Mouse (Mus musculus) heart, adult 2 months (tissue): ENCODE results near the gene Olfr787. TPM values are rescaled to one million over a fixed set of nuclear protein-coding genes. Genes with fewer than 3 reads are reported as not detected.

Experiments used
- DNase-seq, 2 experiments: peaks; one replicate each; pipeline ENCODE4 v3.0.0; 2021
- H3K27ac ChIP-seq: fragments of 200-600 bp; 2 replicates; pipeline ENCODE4 v1.8.1; 2022
- H3K27me3 ChIP-seq: fragments of 200-500 bp; 2 replicates; pipeline ENCODE4 v1.6.1; 2012; ENCODE audit warnings: mild to moderate bottlenecking, low read length, inconsistent platforms, mixed read lengths; ENCODE audit not compliant: control insufficient read depth, insufficient read depth
- H3K36me3 ChIP-seq: fragments of 200-500 bp; 2 replicates; pipeline ENCODE4 v1.6.1; 2012; ENCODE audit warnings: low read length, inconsistent platforms; ENCODE audit not compliant: control insufficient read depth, insufficient read depth
- H3K4me1 ChIP-seq: fragments of 200-500 bp; 2 replicates; pipeline ENCODE4 v1.6.1; 2011; ENCODE audit warnings: low read length; ENCODE audit not compliant: control insufficient read depth, insufficient read depth
- H3K4me3 ChIP-seq: fragments of 200-600 bp; 2 replicates; pipeline ENCODE4 v1.8.1; 2022
- H3K79me2 ChIP-seq: fragments of 200-500 bp; replicated peaks from 2 replicates; pipeline ENCODE4 v1.6.1; 2012; ENCODE audit warnings: mild to moderate bottlenecking, inconsistent platforms, low read length, moderate library complexity, mixed read lengths; ENCODE audit not compliant: control insufficient read depth, insufficient read depth
- H3K9ac ChIP-seq: fragments of 200-500 bp; 2 replicates; pipeline ENCODE4 v1.6.1; 2012; ENCODE audit warnings: low read depth, mild to moderate bottlenecking, control low read depth, inconsistent platforms, low read length, mixed read lengths
- CTCF ChIP-seq: fragments of 200-600 bp; IDR thresholded peaks from 2 replicates; pipeline ENCODE4 v1.8.1; 2022; ENCODE audit warnings: antibody characterized with exemption, mild to moderate bottlenecking, moderate library complexity
- EP300 ChIP-seq: fragments of 200-500 bp; IDR thresholded peaks from 2 replicates; pipeline ENCODE4 v1.6.1; 2011; ENCODE audit warnings: low read depth, low read length, control low read depth; ENCODE audit not compliant: insufficient read depth
- POLR2A ChIP-seq: fragments of 200-500 bp; IDR thresholded peaks from 2 replicates; pipeline ENCODE4 v1.6.1; 2011; ENCODE audit warnings: mild to moderate bottlenecking, low read depth, low read length, control low read depth; ENCODE audit not compliant: insufficient read depth
- WGBS: fragments of 180-500 bp; shearing (Covaris S2); methylation state at CpG from one replicate; pipeline ENCODE4 v1.1.7; 2018; 5-methylcytosine and 5-hydroxymethylcytosine counted together
- intact Hi-C: fragments of 180-260 bp; cut with DNase I; formaldehyde crosslinking; loops from one replicate; pipeline ENCODE4 v1.15.1; 2025
- polyA plus RNA-seq: library from polyadenylated mRNA; depleted of rRNA; stranded (reverse); fragments of >200 nt; gene quantifications from 2 replicates; pipeline ENCODE4 v1.2.3, GENCODE M21; 2012; rRNA removed
- total RNA-seq, 2 experiments: library from RNA; stranded (reverse); gene quantifications; 2 replicates each; pipeline ENCODE4 v1.2.3; 2021

The Olfr787 gene
- total and polyA plus RNA-seq, 3 experiments: not detected

DNA sequence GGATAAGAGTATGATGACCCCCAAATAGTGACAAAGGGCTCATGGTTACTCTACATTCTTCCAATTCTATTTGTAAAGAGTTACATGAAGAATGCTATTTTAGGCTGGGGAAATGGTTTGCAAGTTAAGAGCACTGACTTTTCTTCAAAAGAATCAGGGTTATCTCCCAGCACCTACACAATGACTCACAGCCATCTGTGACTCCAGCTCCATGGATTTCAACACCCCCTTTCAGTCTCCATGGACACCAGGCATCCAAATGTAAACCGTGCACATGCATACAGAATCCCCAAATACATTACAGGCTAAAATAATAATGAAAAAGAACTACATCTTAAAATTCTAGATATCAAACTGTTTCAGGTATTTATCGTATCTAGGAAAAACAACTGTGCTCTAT, 28.4 kb downstream of the Olfr787 start:
- H3K27me3 ChIP-seq: no peaks in the 10 kb centered on the region
- no peak overlapping the region for H3K27ac ChIP-seq
- H3K4me3 ChIP-seq: no peak overlapping the region
- H3K79me2 ChIP-seq: no peaks in the 10 kb centered on the region
- no peaks in the 10 kb centered on the region for H3K4me1 ChIP-seq
- no peak for DNase-seq
- TF ChIP-seq EP300 (no peak), POLR2A (no peak), CTCF (no peak)
- WGBS: 62% methylated on average over 2 of the region's 2 CpGs
- H3K9ac ChIP-seq: no peak overlapping the region
- intact Hi-C loops: no loop called here
- H3K36me3 ChIP-seq: no peaks in the 10 kb centered on the region

DNA sequence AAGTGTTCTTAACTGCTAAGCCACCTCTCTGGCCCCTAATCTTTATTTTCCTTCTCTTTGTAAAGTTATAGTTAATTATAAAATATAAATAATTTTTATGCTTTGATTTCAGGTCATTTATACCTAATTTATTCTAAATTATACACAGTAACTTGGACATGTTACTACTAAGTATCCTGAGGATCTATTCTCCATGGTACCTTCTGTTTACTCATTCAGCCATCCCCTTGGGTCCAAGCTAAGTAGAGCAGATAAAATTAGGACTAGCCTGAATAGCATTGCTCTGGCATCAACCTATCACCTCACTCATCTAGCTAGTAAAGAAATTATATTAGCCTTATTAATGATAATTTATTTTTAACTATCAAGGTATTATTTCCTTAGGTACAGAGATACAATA, 36.5 kb downstream of the Olfr787 start, which contains the start of gene Olfr790:
Gene Olfr790, plus strand, starts transcription at position 301 of the 400 bp plus-strand sequence.
- Histone ChIP-seq H3K4me3 (no peak within 1 kb of the TSS), H3K27ac (no peak within 1 kb of the TSS), H3K9ac (no peak within 1 kb of the TSS), H3K4me1 (no peaks in the 10 kb centered on the region), H3K27me3 (no peaks in the 10 kb centered on the region), H3K79me2 (no peaks in the 10 kb centered on the region), H3K36me3 (no peaks in the 10 kb centered on the region)
- intact Hi-C loops: no loop called here
- DNase-seq: no peak
- TF ChIP-seq CTCF: no peak
- no peak for TF ChIP-seq EP300
- no peak for TF ChIP-seq POLR2A

Other genes with a start within 250 kb of the Olfr787 start
- not detected for gene Olfr774, start 225.7 kb upstream of the Olfr787 start, total RNA-seq
- not detected in 2 replicates for gene Olfr774, start 225.7 kb upstream of the Olfr787 start, polyA plus RNA-seq
- not detected for gene Olfr775, start 213.4 kb upstream of the Olfr787 start, total RNA-seq
- gene Olfr775, start 213.4 kb upstream of the Olfr787 start, polyA plus RNA-seq: not detected in 2 replicates
- not detected for gene Olfr776, start 202.7 kb upstream of the Olfr787 start, total RNA-seq
- gene Olfr776, start 202.7 kb upstream of the Olfr787 start, polyA plus RNA-seq: not detected in 2 replicates
- gene Olfr777, start 190.4 kb upstream of the Olfr787 start, total RNA-seq: not detected
- gene Olfr777, start 190.4 kb upstream of the Olfr787 start, polyA plus RNA-seq: not detected in 2 replicates
- not detected for gene Olfr780, start 143.7 kb upstream of the Olfr787 start, total RNA-seq
- gene Olfr780, start 143.7 kb upstream of the Olfr787 start, polyA plus RNA-seq: not detected in 2 replicates
- gene Olfr781, start 133.0 kb upstream of the Olfr787 start, total RNA-seq: not detected
- gene Olfr781, start 133.0 kb upstream of the Olfr787 start, polyA plus RNA-seq: not detected in 2 replicates
- not detected for gene Olfr782, start 113.0 kb upstream of the Olfr787 start, total RNA-seq
- not detected in 2 replicates for gene Olfr782, start 113.0 kb upstream of the Olfr787 start, polyA plus RNA-seq
- under 1 TPM; 0.07 to 0.10 TPM for gene Olfr784, start 77.8 kb upstream of the Olfr787 start, total RNA-seq
- 0.06 TPM in 1 of 2 replicates, not detected in the other for gene Olfr784, start 77.8 kb upstream of the Olfr787 start, polyA plus RNA-seq
- gene Olfr785, start 56.4 kb upstream of the Olfr787 start, total RNA-seq: not detected
- not detected in 2 replicates for gene Olfr785, start 56.4 kb upstream of the Olfr787 start, polyA plus RNA-seq
- not detected for gene Olfr786, start 34.6 kb upstream of the Olfr787 start, total RNA-seq
- not detected in 2 replicates for gene Olfr786, start 34.6 kb upstream of the Olfr787 start, polyA plus RNA-seq
- not detected for gene Olfr788, start 9.1 kb downstream of the Olfr787 start, total RNA-seq
- gene Olfr788, start 9.1 kb downstream of the Olfr787 start, polyA plus RNA-seq: not detected in 2 replicates
- not detected for gene Olfr789, start 22.9 kb downstream of the Olfr787 start, total RNA-seq
- gene Olfr789, start 22.9 kb downstream of the Olfr787 start, polyA plus RNA-seq: not detected in 2 replicates
- not detected for gene Olfr790, start 36.6 kb downstream of the Olfr787 start, total RNA-seq
- gene Olfr790, start 36.6 kb downstream of the Olfr787 start, polyA plus RNA-seq: not detected in 2 replicates
- not detected for gene Olfr791, start 59.9 kb downstream of the Olfr787 start, total RNA-seq
- gene Olfr791, start 59.9 kb downstream of the Olfr787 start, polyA plus RNA-seq: not detected in 2 replicates
- not detected for gene Olfr792, start 77.3 kb downstream of the Olfr787 start, total RNA-seq
- gene Olfr792, start 77.3 kb downstream of the Olfr787 start, polyA plus RNA-seq: not detected in 2 replicates
- gene Olfr794, start 105.8 kb downstream of the Olfr787 start, total RNA-seq: not detected
- gene Olfr794, start 105.8 kb downstream of the Olfr787 start, polyA plus RNA-seq: not detected in 2 replicates
- gene Olfr796, start 150.7 kb downstream of the Olfr787 start, total RNA-seq: not detected
- gene Olfr796, start 150.7 kb downstream of the Olfr787 start, polyA plus RNA-seq: not detected in 2 replicates
- gene Olfr798, start 166.1 kb downstream of the Olfr787 start, total RNA-seq: not detected
- not detected in 2 replicates for gene Olfr798, start 166.1 kb downstream of the Olfr787 start, polyA plus RNA-seq
- gene Olfr799, start 175.6 kb downstream of the Olfr787 start, total RNA-seq: not detected
- not detected in 2 replicates for gene Olfr799, start 175.6 kb downstream of the Olfr787 start, polyA plus RNA-seq
- gene Olfr800, start 195.8 kb downstream of the Olfr787 start, total RNA-seq: not detected
- not detected in 2 replicates for gene Olfr800, start 195.8 kb downstream of the Olfr787 start, polyA plus RNA-seq
- not detected for gene Olfr801, start 212.0 kb downstream of the Olfr787 start, total RNA-seq
- gene Olfr801, start 212.0 kb downstream of the Olfr787 start, polyA plus RNA-seq: not detected in 2 replicates
- not detected for gene Olfr802, start 226.3 kb downstream of the Olfr787 start, total RNA-seq
- not detected in 2 replicates for gene Olfr802, start 226.3 kb downstream of the Olfr787 start, polyA plus RNA-seq
- not detected for gene Olfr803, start 232.4 kb downstream of the Olfr787 start, total RNA-seq
- not detected in 2 replicates for gene Olfr803, start 232.4 kb downstream of the Olfr787 start, polyA plus RNA-seq
- gene Olfr804, start 241.3 kb downstream of the Olfr787 start, total RNA-seq: not detected
- gene Olfr804, start 241.3 kb downstream of the Olfr787 start, polyA plus RNA-seq: not detected in 2 replicates